Comparison of ENCODE assay signal across 1 mouse cellular context in the genomic region with DNA sequence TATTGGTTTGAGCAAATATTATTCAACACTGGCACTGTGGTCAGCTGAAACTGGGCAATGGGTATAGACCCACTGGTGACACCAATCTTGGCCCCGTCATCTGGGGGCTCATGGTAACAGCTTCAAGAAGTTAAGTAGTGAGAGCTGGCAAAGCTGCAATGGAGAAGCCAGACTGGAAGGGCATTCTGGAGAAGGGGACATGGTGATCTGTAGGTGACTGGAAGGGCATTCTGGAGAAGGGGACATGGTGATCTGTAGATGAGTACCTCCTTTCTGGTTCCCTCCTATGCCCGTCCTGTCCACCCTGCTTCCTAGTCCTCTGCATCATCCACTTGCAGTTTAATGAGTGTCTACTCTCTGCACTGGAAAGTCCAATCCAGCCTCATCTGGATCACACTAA.
TF ChIP-seq lines count a peak whose summit lies in the region.

No protein-coding gene starts in this region.

TF ChIP-seq in MEL, 35 proteins besides CTCF, POLR2A, EP300 and RAD21:
- TF ChIP-seq MYC (IDR thresholded peaks at IDR 0.05; ENCODE audit: low read depth, low read length) (no peak), TAL1 (IDR thresholded peaks at IDR 0.05; ENCODE audit: low read length) (no peak), ZNF384 (IDR thresholded peaks at IDR 0.05; ENCODE audit: low read depth, low read length) (0 out of 2 replicates have a peak, but pooled peaks have one; percentile 22), NELFE (IDR thresholded peaks at IDR 0.05; ENCODE audit: low read depth, low read length) (no peak), GATA1 (IDR thresholded peaks at IDR 0.05; ENCODE audit: low read depth, low read length) (no peak)
